Mouse (Mus musculus): ENCODE data around the gene Hist2h3c2.

- no peak for TF ChIP-seq POLR2A (IDR thresholded peaks at IDR 0.05; ENCODE audit: borderline replicate concordance, low read depth, low read length)
- TF ChIP-seq CTCF (IDR thresholded peaks at IDR 0.05; ENCODE audit: low read depth, low read length): no peak
Measured at GRCm38 (mm10) chr3:96248141-96249033, 9.5 kb upstream of the Hist2h3c2 start.
